Mouse (Mus musculus) myocyte (in vitro differentiated cells): Measurements from ENCODE around the gene Plekhm1.

ENCODE experiments used
- MAX ChIP-seq: IDR thresholded peaks from one replicate; pipeline ENCODE4 v1.6.1; 2011; ENCODE audit warnings: low read depth, mild to moderate bottlenecking, control low read depth
- POLR2A ChIP-seq: IDR thresholded peaks from one replicate; pipeline ENCODE4 v1.6.1; 2011; ENCODE audit warnings: low read depth, mild to moderate bottlenecking, control low read depth, moderate library complexity; ENCODE audit not compliant: insufficient read length

DNA sequence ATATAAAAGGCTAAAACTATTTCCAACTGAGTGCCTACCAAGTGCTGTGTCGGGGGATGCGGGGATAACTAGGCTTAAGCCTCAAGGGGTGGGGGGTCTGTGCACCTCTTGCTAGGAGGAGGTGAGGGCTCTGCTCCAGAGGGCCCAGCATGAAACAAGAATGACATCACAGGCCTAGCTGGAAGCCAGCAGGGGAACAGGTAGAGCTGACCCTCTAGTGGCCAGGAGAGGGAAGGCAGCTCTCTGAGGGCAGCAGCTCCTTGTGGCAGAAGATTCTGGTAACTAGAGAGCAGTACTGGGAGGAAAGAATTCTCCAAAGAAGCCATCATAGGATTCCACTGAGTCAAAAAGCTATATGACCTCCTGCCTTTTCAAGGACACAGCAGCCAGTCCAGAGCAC, 10.3 kb downstream of the Plekhm1 start:
- TF ChIP-seq POLR2A (no peak), MAX (no peak)
